Mouse (Mus musculus) kidney, postnatal 14 days (tissue): ENCODE measurements around the gene Hist1h2bb.

Experiments
- DNase-seq: peaks from one replicate; pipeline ENCODE4 v3.0.0; 2022; ENCODE audit warnings: mixed read lengths

The Hist1h2bb gene

GRCm38 (mm10) chr13:23750839-23751477, 4.4 kb downstream of the Hist1h2bb start, which contains the start of gene Hist1h2ab:
Hist1h2ab (plus strand) TSS chr13:23751126.
- DNase-seq = peak; percentile 39

- DNase-seq = no peak
Observed at GRCm38 (mm10) chr13:23751478-23751956, 5.0 kb downstream of the Hist1h2bb start.

DNA sequence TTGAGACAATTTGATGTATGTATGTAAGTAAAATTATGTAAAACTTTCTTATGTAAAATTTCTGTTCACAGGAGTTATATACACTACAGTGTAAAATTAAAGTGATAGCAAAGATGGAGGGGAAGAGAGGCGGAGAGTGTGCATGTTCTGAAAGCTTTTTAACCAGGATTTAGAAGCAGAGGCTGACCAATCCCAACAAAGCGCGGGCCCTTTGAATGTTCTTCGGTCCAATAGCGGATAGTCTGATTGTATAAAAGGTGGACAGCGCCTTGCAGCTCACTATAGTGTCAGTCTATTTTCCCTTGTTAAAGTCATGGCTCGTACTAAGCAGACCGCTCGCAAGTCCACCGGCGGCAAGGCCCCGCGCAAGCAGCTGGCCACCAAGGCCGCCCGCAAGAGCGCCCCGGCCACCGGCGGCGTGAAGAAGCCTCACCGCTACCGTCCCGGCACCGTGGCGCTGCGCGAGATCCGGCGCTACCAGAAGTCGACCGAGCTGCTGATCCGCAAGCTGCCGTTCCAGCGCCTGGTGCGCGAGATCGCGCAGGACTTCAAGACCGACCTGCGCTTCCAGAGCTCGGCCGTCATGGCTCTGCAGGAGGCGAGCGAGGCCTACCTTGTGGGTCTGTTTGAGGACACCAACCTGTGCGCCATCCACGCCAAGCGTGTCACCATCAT, 5.7 kb downstream of the Hist1h2bb start, which contains the start of gene Hist1h3b:
Gene Hist1h3b, plus strand, starts transcription at position 201 of the 675 bp plus-strand sequence.
- DNase-seq = peak; percentile 92

DNA sequence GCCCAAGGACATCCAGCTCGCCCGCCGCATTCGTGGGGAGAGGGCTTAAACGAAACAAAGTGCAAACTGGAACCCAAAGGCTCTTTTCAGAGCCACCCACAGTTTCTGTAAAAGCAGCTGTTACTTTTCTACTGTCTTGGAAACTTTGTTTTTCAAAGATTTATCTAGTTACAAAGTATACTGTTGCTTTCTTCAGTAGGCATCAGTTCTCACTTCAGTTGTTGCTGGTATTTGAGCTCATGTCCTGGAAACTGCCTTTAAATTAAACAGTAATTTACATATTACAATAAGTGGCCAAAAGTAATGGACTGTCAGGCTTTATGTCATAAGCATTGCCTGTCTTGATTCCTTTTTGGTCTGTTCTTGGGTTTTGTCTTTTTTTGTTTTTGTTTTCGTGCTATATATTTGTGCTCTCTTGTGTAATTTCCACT, 6.2 kb downstream of the Hist1h2bb start:
- no peak for DNase-seq

DNA sequence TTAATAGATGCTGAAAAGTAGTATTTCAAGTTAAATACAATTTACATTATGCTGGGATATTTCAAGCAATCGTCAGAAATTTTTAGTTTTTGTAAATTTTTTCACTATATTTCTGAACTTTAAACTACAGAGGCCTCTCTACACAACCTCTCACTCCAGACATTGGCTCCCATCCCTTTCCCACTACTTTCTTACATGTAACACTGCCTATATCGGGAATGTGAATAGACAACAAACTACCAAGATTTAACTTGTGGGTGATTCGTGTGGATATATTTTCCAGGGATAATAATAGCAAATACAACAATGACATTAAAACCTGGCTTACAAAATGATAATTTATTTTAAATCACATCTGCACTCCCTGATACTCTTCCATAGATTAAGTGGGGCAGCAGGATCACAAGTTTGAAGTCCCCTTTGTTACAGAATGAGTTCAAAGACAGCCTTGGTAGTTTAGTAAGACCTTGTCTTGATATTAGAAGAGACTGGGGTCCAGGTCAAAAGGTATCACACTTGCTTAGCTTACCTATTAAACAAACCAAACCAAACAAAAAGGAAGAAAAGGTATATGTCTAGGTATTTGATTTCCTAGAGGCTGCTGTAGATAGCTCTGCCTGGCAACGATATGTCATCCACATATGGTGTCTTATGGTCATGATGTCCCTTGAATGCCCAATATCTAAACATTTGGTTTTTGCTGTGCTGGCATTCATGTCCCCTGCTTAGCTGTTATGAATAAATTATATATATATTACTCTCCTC, 7.0 kb downstream of the Hist1h2bb start:
- DNase-seq = no peak

DNA sequence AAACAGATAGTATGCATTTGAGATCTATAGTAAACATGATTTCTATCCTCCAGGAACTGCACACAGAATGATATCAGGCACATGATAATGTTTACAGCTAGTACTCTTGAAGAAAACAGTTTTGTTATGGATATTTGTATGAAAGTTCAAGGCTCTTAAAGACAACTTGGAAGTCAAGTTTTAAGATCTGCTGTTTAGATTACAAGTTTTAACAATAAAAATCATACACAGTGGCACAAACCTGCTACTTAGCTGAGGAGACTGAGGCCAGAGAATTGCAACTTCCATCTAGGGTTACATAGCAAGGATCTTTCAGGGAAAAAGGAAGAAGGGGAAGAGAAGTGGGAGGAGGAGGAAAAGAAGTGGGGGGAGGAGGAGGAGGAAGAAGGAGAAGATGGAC, 8.5 kb downstream of the Hist1h2bb start:
- DNase-seq = no peak

DNA sequence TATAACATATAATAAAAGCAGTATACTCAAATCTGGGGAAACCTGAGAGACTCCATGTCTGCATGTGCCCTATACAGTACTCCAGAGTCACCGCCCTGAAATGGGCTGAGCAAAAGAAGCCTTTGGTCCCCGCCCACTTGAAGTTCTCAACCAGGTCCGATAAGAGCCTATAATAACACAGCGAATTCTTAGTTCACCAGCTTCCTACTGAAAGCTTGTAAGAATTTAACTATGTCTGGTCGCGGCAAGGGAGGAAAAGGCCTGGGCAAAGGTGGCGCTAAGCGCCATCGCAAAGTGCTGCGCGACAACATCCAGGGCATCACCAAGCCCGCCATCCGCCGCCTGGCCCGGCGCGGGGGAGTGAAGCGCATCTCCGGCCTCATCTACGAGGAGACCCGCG, 10.3 kb downstream of the Hist1h2bb start, which contains the start of gene Hist1h4b:
Gene Hist1h4b, plus strand, starts transcription at position 224 of the 400 bp plus-strand sequence.
- peak; percentile 93 for DNase-seq

GRCm38 (mm10) chr13:23757211-23757773, 10.8 kb downstream of the Hist1h2bb start:
- no peak for DNase-seq

GRCm38 (mm10) chr13:23757921-23758320, 11.4 kb downstream of the Hist1h2bb start:
- DNase-seq = no peak

GRCm38 (mm10) chr13:23759251-23759771, 12.8 kb downstream of the Hist1h2bb start:
- DNase-seq = no peak

DNA sequence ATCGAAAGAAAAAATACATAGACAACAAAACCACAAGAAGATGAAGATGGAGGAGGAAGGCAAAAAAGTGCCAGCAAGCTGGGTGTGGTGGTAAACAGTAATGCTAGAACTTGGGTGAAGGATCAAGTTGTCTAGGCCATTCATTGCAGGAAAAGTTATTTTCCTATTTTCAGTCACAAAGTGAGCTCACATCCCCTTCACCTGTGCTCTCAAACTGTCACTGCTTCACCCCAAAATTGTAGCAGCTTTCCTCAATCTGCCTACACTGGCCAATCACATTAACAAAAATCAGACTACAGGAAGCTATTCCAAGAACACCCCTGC, 13.3 kb downstream of the Hist1h2bb start:
- DNase-seq = no peak

DNA sequence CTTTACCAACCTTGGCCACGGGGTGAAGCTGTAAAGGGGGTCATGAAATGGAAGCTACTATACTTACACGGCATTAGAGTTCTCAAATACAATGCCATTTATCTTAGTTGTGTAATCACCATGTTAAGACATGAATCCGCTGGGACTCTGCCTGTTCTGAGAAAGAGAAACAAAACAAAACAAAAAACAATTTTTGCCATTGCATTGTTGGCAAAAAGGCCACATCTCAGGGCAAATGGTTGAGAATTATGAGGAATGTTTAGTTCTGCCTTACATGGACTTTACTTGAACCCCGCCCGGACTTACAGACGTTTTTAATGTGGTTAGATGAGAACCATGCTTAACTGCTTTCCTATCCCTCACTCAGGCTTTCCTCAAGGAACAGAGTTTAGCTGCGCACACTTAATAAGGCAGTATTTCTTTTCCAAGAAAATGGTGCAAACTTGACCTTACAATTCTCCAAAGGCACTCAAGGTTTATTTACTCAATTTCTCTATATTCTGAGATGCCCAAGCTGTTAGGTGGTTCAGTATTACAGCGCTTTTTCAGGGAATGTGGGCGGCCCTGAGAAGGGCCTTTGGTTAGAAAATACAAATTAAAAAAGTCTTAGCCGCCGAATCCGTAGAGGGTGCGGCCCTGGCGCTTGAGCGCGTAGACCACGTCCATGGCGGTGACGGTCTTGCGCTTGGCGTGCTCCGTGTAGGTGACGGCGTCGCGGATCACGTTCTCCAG, 13.9 kb downstream of the Hist1h2bb start:
- DNase-seq = no peak

- peak; percentile 99 for DNase-seq
Observed at GRCm38 (mm10) chr13:23760972-23761864, 14.7 kb downstream of the Hist1h2bb start, which contains the start of gene Hist1h4a. Hist1h4a (minus strand) TSS chr13:23761230.

- peak; percentile 79 for DNase-seq
Observed at GRCm38 (mm10) chr13:23761871-23762821, 15.6 kb downstream of the Hist1h2bb start, which contains the start of gene Hist1h3a. Hist1h3a (minus strand) TSS chr13:23762386.

- no peak for DNase-seq
Observed at GRCm38 (mm10) chr13:23763242-23763585, 16.7 kb downstream of the Hist1h2bb start.

- DNase-seq = peak; percentile 90
Observed at GRCm38 (mm10) chr13:23763586-23764323, 17.2 kb downstream of the Hist1h2bb start, which contains the start of gene Hist1h1a. Hist1h1a (plus strand) TSS chr13:23763666.

DNA sequence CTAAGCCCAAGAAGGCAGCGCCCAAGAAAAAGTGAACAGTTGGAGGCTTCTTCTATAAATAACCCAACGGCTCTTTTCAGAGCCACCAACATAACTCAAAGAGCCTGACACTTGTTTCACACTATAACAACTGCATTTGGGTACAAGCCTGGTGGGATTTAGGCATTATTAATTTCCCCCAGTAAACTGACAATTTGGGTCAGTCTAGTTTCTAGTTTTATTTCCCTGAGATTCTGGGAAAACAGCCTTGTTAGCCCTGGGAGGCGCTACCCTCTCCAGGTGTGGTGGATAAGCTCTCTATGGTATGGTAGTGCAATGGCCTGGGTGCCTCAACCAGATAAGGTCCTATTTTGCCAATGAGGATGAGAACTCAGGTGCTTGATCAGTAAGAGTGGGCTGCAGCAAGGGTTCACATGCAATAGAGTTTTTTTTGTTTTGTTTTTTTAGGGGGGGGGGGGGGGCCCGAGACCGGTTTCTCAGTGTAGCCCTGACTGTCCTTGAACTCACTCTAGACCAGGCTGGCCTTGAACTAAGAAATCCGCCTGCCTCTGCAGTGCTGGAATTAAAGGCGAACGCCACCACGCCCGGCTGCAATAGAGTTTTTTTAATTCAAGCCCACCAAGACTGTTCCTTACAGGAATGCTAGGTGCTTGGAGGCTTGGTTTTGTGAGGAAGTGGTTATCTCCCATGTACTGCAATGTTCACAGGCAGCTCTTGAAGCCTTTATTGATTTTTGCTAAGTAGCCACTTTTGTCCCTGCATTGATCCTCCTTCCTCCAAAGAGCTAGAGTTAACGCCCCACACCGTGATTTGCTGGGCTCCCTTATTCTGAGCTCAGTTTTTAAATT, 18.0 kb downstream of the Hist1h2bb start:
- no peak for DNase-seq

- DNase-seq = no peak
Observed at GRCm38 (mm10) chr13:23765172-23765513, 18.6 kb downstream of the Hist1h2bb start.
